Mouse (Mus musculus): ENCODE data around the gene Fggy.

- no peak for TF ChIP-seq CTCF (IDR thresholded peaks at IDR 0.05; ENCODE audit: low read depth)
- TF ChIP-seq EP300 (IDR thresholded peaks at IDR 0.05; ENCODE audit: low read depth), result no peak
Measured at GRCm38 (mm10) chr4:95913026-95913425, 355.7 kb downstream of the Fggy start.
